Mouse (Mus musculus) midbrain, embryonic 10.5 days (tissue): ENCODE data around the gene Gm17657. TPM values are rescaled to one million over a fixed set of nuclear protein-coding genes. Genes with fewer than 3 reads are reported as not detected.

ENCODE experiments used
- DNase-seq: peaks from one replicate; pipeline ENCODE4 v3.0.0-alpha.2; 2017; ENCODE audit warnings: low spot score
- H3K27ac ChIP-seq: fragments of 300-500 bp; sonication (generic); replicated peaks from 2 replicates; pipeline ENCODE4 v1.5.1; 2016; ENCODE audit warnings: mild to moderate bottlenecking
- H3K27me3 ChIP-seq: fragments of 300-500 bp; sonication (generic); 2 replicates; pipeline ENCODE4 v1.6.1; 2016; ENCODE audit warnings: low read depth, mild to moderate bottlenecking; ENCODE audit not compliant: poor library complexity, severe bottlenecking
- H3K36me3 ChIP-seq: fragments of 300-500 bp; sonication (generic); 2 replicates; pipeline ENCODE4 v1.6.1; 2016; ENCODE audit warnings: mild to moderate bottlenecking, moderate library complexity
- H3K4me1 ChIP-seq: fragments of 300-500 bp; sonication (generic); 2 replicates; pipeline ENCODE4 v1.6.1; 2016
- H3K4me3 ChIP-seq: fragments of 300-500 bp; sonication (generic); 2 replicates; pipeline ENCODE4 v1.5.1; 2016; ENCODE audit warnings: mild to moderate bottlenecking, moderate library complexity
- H3K9me3 ChIP-seq: fragments of 300-500 bp; sonication (generic); replicated peaks from 2 replicates; pipeline ENCODE4 v1.6.1; 2016; ENCODE audit warnings: mild to moderate bottlenecking
- WGBS: fragments of 180-500 bp; shearing (Covaris S2); methylation state at CpG from one replicate; pipeline ENCODE4 v1.1.7; 2016; 5-methylcytosine and 5-hydroxymethylcytosine counted together
- polyA plus RNA-seq: library from polyadenylated mRNA; unstranded; fragments of >200 nt; fragmentation: Nextera tagmentation; extraction: Ambion mirVana; gene quantifications from 2 replicates; pipeline ENCODE4 v1.2.1, GENCODE M21; 2016

Gene Gm17657
- polyA plus RNA-seq = not detected in 2 replicates

DNA sequence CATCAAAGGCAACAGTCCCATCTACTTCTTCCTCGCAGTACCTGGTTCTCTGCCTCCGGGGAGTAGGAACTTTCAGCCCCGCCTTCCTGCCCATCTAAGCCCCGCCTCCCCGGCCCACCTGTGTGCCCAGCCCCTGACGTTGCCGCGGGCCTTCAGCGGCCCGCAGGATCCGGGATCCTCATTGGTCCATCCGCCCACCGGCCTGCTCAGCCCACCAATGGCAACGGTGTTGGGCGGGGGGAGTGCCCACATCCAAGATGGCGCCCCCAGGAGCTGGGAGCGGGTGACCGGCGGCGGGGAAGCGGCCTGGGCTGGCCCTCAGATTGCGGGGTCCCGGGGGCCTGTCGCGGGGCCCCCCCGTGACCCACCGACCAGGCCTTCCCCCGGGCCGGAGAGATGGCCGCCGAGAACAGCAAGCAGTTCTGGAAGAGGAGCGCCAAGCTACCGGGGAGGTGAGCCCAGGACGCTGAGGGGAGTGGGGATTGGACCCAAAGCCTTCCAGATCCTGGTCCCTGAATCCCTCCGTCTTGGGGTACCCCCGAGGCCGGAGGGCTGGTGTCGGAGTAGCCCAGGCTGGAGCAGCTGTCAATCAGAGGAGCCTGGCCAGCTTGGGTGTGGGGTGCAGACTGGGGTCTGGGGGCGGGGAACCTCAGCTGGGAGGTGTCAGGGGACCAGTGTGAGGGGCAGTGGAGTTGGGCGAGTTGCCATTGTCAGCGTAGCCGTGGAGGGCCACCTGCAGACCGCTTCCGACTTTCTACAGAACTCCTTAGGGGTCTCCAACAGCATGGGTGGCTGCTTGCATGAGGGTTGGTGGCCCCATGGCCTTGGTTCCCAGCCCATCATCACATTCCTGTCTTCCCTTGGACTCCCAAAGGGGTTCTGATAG is at the start of gene Gm17657, which contains the start of gene Tbc1d22b:
Gene Gm17657, minus strand, starts transcription at position 96 of the 886 bp plus-strand sequence.
Gene Tbc1d22b, plus strand, starts transcription at position 243 of the 886 bp plus-strand sequence.
- Histone ChIP-seq H3K27ac (peak within 1 kb of the TSS; percentile 95), H3K4me3 (peak within 1 kb of the TSS; percentile 97), H3K4me1 (peaks cover 26% of the 10 kb centered on the region), H3K27me3 (no peaks in the 10 kb centered on the region), H3K36me3 (no peaks in the 10 kb centered on the region), H3K9me3 (no peaks in the 10 kb centered on the region)
- whole genome bisulfite sequencing = under 1% methylated on average over 44 of the region's 44 CpGs
- DNase-seq = peak; percentile 93

DNA sequence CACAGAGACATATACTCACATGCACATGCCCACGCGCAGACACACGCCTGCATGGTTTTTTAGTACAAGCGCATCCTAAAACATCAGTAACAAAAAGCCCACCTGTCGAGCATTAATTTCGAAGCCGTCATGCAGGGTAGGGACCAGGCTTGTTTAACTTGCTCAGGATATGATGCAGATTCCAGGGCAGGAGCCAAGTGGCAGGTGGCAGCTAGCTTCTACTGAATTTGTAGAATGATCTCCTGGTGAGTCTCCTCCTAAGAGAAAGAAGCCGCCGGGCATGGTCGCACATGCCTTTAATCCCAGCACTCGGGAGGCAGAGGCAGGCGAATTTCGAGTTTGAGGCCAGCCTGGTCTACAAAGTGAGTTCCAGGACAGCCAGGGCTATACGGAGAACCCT is 49.6 kb upstream of the Gm17657 start:
- Histone ChIP-seq H3K27ac (no peak overlapping the region), H3K4me3 (no peak overlapping the region), H3K36me3 (peaks cover 92% of the 10 kb centered on the region), H3K4me1 (peaks cover 28% of the 10 kb centered on the region), H3K27me3 (no peaks in the 10 kb centered on the region), H3K9me3 (no peaks in the 10 kb centered on the region; the same call in 1 of the 2 replicates)
- DNase-seq = no peak
- 92% methylated on average over 14 of the region's 14 CpGs for WGBS

DNA sequence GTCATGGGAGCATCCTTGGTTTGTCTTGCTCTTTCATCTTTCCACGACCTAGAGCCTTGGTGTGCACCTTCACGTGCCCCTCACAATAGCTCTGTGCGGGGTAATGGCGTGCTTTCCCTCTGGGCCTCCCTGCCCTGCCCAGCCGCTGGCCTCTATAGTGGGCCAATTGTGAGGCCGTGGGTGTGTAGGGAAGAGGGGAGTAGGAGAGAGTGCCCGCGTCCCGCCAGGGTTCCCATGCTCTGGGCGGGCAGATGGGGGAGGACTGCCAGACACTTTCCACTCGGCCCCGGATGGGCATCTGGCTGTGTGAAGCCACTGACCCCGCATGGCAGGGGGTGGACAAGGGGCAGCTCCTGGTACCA is 47.3 kb upstream of the Gm17657 start:
- Histone ChIP-seq H3K9me3 (no peaks in the 10 kb centered on the region), H3K4me1 (peaks cover 28% of the 10 kb centered on the region), H3K27ac (peak overlapping the region; percentile 77), H3K36me3 (peaks cover 81% of the 10 kb centered on the region), H3K4me3 (no peak overlapping the region), H3K27me3 (no peaks in the 10 kb centered on the region)
- WGBS = 84% methylated on average over 13 of the region's 13 CpGs
- no peak for DNase-seq

DNA sequence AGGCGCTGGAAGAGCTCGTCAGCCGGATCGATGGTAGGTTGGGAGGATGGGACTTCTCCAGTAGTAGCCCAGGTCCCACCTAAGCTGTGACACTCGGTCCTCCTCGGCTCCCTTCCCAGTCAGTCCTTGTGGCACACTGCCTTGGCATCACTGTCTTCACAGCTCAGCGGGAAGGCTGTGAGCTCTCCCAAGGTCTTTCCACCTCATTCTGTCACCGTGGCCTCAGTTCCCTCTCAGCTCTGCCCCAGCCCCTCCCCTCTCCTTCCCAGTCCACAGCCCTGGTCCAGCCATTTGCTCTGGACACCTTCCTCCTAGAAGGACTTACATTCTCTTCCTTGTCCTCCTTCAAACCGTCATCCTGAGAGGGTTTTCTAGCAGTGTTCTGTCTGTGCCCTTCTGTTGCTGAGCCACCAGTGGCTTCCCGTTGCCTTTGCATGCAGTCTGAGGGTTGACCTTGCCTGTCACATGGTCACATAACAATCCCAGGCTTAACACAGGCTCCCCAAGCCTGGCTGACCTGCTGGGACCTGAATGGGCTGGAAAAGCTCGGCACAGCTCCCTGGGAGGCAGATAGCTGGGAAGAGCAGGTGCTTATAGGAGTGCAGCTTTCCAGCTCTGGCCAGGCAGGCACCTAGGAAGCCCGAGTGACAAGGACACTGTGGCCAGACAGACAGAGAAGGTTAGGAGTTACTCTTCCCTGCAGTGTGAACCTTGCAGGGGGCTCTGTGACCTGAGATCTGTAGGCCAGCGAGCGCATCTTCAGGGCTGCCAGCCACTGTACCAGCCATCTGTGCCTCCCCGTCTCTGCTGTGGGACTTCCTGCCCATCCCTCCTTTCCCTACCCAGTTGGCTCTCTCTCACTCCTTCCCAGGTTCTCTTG is 46.7 kb upstream of the Gm17657 start:
- DNase-seq = no peak
- Histone ChIP-seq H3K9me3 (no peaks in the 10 kb centered on the region), H3K36me3 (peaks cover 78% of the 10 kb centered on the region), H3K27ac (peak overlapping the region; percentile 77), H3K27me3 (no peaks in the 10 kb centered on the region), H3K4me3 (no peak overlapping the region), H3K4me1 (peaks cover 28% of the 10 kb centered on the region)
- 81% methylated on average over 15 of the region's 15 CpGs for WGBS

DNA sequence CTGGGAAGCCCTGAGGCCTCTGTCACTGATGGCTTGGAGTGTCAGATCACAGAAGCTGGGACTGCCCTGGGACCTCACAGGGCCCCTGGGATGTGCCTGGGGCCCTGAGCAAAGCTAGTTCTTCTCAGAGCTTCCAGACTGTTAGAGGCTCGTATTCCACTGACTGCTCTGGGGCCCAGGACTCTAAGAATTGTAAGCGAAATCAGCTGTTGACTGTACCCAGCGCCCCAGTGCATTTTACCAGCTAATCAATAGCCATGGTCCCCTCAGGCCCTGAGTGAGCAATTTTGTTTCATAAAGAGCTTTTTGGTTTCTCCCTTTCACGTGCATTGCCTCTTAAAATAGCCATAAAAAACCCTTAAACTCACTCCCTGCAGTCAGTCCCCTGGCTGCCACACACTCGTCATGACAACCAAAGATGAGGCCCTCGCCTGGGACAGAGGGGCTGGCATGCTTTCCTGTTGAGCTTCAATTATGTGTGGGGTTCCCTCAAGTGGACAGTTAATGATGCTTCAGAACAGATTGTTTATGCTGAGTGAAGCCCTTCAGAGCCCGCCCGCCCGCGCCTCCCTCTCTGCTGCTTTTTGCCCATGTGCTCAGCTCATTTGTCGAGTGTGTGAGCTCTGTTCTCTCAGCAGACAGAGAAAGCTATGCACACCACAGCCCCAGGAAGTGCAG is 39.9 kb upstream of the Gm17657 start:
- H3K4me1 ChIP-seq = peaks cover 14% of the 10 kb centered on the region
- no peaks in the 10 kb centered on the region for H3K9me3 ChIP-seq
- 0 out of 2 replicates have a peak overlapping the region, but pooled peaks have one; percentile 39 for H3K27ac ChIP-seq
- DNase-seq = no peak
- no peaks in the 10 kb centered on the region for H3K27me3 ChIP-seq
- peaks cover 37% of the 10 kb centered on the region for H3K36me3 ChIP-seq
- 60% methylated on average over 11 of the region's 11 CpGs for WGBS
- H3K4me3 ChIP-seq = no peak overlapping the region

DNA sequence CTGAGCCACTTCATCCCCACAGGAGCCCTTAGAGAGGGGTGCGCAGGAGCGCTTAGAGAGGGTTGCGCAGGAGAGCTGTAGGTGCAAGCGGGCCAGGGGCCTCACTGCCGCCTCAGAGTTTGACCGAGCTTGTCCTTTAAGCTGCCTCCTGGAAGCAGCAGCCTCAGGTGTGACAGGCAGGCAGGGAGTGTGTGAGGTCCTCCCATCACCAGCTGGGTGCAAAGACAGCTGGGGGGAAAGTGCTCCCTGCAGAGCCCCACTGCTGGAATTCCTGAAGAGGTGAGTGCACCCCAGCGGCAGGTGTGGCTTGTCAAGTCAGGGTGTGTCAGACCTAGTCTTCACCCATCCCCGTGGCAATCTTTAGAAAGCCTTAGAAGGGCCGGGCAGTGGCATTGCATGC is 37.5 kb upstream of the Gm17657 start:
- no peak overlapping the region for H3K4me3 ChIP-seq
- DNase-seq = no peak
- H3K27ac ChIP-seq = peak overlapping the region; percentile 6; the same call in 1 of the 2 replicates
- peaks cover 44% of the 10 kb centered on the region for H3K36me3 ChIP-seq
- 87% methylated on average over 9 of the region's 9 CpGs for WGBS
- H3K9me3 ChIP-seq = no peaks in the 10 kb centered on the region
- H3K4me1 ChIP-seq = peaks cover 14% of the 10 kb centered on the region
- H3K27me3 ChIP-seq = no peaks in the 10 kb centered on the region

DNA sequence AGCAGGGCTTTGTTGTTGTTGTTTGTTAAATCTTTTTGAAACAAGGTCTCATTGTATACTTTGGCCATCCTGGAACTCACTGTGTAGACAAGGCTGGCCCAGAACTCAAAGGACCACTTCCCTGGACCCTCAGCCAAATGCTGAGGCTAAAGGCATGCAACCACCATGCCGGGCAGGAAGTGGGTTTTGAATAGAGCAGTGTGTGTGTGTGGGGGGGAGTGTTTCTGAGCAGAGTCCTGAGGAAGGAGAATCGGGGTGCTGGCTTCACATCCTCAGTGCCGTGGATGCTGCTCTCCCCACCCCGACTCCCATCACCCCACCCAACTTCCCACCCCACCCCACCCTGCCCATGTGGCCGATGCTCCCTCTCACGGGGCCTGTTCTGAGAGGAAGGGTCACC is 36.0 kb upstream of the Gm17657 start:
- Histone ChIP-seq H3K27me3 (no peaks in the 10 kb centered on the region), H3K36me3 (peaks cover 52% of the 10 kb centered on the region), H3K27ac (no peak overlapping the region), H3K4me3 (no peak overlapping the region), H3K4me1 (peaks cover 14% of the 10 kb centered on the region), H3K9me3 (no peaks in the 10 kb centered on the region)
- WGBS = 92% methylated on average over 6 of the region's 6 CpGs
- no peak for DNase-seq

DNA sequence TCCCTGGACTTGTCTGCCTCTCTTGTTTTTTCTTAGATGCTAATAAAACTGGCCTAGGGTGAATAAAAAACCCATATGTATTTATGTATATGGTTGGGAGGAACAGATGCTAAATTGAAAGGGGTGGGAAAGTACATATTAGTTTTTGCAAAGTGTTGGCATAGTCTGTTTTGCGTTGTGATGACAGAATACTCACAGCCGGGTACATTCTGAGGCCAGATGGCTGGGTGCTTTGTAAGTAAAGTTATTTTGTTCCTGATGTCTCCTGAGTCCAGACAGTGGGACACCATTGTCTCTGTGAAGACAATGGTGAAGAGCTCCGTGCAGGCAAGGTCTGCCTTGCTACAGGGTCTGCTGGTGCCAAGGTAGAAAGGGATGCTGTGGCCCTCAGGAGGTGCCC is 35.3 kb upstream of the Gm17657 start:
- Histone ChIP-seq H3K36me3 (peaks cover 59% of the 10 kb centered on the region), H3K27ac (no peak overlapping the region), H3K9me3 (no peaks in the 10 kb centered on the region), H3K4me1 (peaks cover 12% of the 10 kb centered on the region), H3K27me3 (no peaks in the 10 kb centered on the region), H3K4me3 (no peak overlapping the region)
- DNase-seq = no peak
- 85% methylated on average over 3 of the region's 3 CpGs for WGBS

DNA sequence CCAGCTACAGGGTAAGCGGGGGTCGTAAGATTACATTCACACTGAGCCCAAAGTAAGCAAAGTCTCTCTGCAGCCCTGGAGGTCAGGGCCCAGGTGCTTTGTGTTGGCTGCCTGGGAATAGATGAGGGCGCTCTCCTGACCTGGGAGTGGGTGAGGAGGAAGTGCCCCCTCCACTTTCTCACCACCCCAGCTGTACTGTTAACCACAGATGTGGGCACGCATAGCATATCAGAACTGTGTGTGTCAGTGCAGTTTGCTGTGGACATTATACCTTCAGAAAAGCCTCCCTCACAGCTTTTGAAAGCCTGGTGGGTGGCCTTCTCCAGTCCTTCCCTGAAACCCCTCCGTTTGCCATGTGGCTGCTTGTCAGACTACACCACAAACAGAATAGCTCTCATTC is 34.9 kb upstream of the Gm17657 start:
- DNase-seq = no peak
- Histone ChIP-seq H3K36me3 (peaks cover 64% of the 10 kb centered on the region), H3K27ac (no peak overlapping the region), H3K9me3 (no peaks in the 10 kb centered on the region), H3K4me3 (no peak overlapping the region), H3K4me1 (peaks cover 8% of the 10 kb centered on the region), H3K27me3 (no peaks in the 10 kb centered on the region)
- 89% methylated on average over 5 of the region's 5 CpGs for WGBS

DNA sequence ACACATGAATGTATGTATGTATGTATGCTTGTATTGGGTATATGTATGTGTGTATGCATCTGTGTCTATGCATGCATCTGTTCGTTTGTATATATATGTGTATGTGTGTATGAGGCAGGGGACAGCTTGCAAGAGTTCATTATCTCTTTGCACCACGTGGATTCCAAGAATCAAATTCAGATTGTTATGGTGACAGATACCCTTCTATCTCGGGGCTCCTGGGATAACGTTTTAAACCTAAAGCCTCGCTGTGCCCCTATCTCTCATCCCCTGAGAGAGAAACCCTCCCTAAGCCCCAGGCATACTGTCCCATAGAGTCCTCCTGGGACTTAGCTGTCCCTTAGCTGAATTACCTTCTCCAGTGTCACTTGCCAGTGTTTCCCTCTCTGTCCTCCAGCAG is 34.1 kb upstream of the Gm17657 start:
- Histone ChIP-seq H3K4me3 (no peak overlapping the region), H3K27ac (no peak overlapping the region), H3K27me3 (no peaks in the 10 kb centered on the region), H3K4me1 (peaks cover 4% of the 10 kb centered on the region; the same call in 1 of the 2 replicates), H3K9me3 (no peaks in the 10 kb centered on the region), H3K36me3 (peaks cover 71% of the 10 kb centered on the region)
- WGBS = 86% methylated on average over 5 of the region's 5 CpGs
- DNase-seq = no peak

DNA sequence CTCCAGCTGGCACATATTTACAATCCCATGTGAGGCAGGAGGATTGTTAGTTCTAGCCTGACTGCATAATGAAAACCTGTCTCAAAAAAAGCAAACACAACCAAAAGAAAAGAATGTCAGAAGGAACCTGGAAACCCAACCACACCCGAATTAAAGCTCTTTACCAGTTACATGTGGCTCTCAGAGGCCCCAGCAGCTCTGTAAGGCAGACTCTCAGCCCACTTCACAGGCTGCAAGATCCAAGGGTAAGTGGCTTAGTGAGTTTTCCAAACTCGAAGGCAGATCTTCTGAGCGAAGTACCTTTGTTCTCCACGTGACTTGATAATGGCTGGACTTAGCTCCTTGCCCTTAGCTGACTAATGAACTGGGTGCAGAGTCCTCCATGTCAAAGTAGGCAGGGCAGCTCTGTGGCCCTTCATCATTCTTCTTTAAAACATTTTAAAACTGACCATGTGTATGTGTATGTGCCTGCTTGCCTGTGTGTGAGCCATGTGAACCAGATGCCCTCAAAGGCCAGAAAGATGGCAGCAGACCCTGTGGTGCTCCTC is 30.2 kb upstream of the Gm17657 start:
- H3K27me3 ChIP-seq = no peaks in the 10 kb centered on the region
- H3K4me3 ChIP-seq = no peak overlapping the region
- no peak for DNase-seq
- no peak overlapping the region for H3K27ac ChIP-seq
- H3K36me3 ChIP-seq = peaks cover 91% of the 10 kb centered on the region
- no peaks in the 10 kb centered on the region for H3K9me3 ChIP-seq
- WGBS = 88% methylated on average over 4 of the region's 4 CpGs
- peaks cover 3% of the 10 kb centered on the region; the same call in 1 of the 2 replicates for H3K4me1 ChIP-seq

DNA sequence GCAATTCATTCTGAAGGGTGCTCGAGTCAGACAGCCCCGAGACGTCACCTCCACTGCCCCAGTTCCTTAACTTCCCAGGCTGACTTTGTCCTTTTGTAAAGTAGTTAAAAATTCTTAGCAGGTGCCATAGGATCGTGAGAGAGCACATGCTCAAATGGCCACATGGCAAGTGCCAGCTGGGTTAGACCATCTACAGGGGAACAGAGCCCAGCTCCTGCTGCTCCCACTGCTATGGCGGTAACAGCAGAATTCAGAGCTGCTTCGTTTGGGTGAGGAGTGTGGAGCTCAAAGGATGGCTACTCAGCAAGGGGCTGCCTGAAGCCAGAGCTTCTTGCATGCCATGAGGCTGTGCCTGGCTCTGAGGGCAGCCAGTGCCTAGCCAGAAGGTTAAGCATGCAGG is 20.4 kb upstream of the Gm17657 start:
- Histone ChIP-seq H3K27ac (no peak overlapping the region), H3K4me3 (no peak overlapping the region), H3K4me1 (no peaks in the 10 kb centered on the region), H3K27me3 (no peaks in the 10 kb centered on the region), H3K36me3 (peaks cover 88% of the 10 kb centered on the region), H3K9me3 (no peaks in the 10 kb centered on the region)
- 93% methylated on average over 6 of the region's 6 CpGs for WGBS
- no peak for DNase-seq
